Mouse (Mus musculus): ENCODE data around the gene Itgb5. TPM values are rescaled to one million over a fixed set of nuclear protein-coding genes. Genes with fewer than 3 reads are reported as not detected.

Gene Itgb5
- polyA plus RNA-seq (2012; rRNA removed) = 117 and 123 TPM in 2 replicates
- 107 and 108 TPM in 2 replicates for polyA plus RNA-seq (2014; fragmentation: Nextera tagmentation; extraction: Ambion mirVana)

- WGBS = under 1% methylated on average over 34 of the region's 43 CpGs
- H3K4me1 ChIP-seq (ENCODE audit: control insufficient read depth, insufficient read depth, low read length) = peaks cover 32% of the 10 kb centered on the region
- DNase-seq (ENCODE audit: low spot score) = peak; percentile 48
- peak within 1 kb of the TSS; percentile 86 for H3K4me3 ChIP-seq (replicated peaks; ENCODE audit: low read length)
- no peaks in the 10 kb centered on the region for H3K27me3 ChIP-seq (ENCODE audit: control insufficient read depth, insufficient read depth, low read length)
- ATAC-seq (ENCODE audit: low FRiP score, low read depth) = peak; percentile 83
- 0 out of 2 replicates have a peak, but pooled peaks have one; percentile 18 for TF ChIP-seq POLR2A (IDR thresholded peaks at IDR 0.05; ENCODE audit: borderline replicate concordance, extremely low read depth, insufficient read depth, insufficient read length)
- no peaks in the 10 kb centered on the region for H3K9me3 ChIP-seq (ENCODE audit: control insufficient read depth, low read length)
- peak within 1 kb of the TSS; percentile 91 for H3K9ac ChIP-seq (ENCODE audit: low read depth, low read length, severe bottlenecking)
- peak within 1 kb of the TSS; percentile 61 for H3K4me2 ChIP-seq (replicated peaks; ENCODE audit: low read depth, low read length, severe bottlenecking)
- no peaks in the 10 kb centered on the region for H3K36me3 ChIP-seq (ENCODE audit: control insufficient read depth, insufficient read depth, low read length)
- peak within 1 kb of the TSS; percentile 87 for H3K27ac ChIP-seq (replicated peaks; ENCODE audit: low read depth, low read length)
Observed at GRCm38 (mm10) chr16:33829301-33829831, at the start of gene Itgb5. Gene Itgb5, plus strand, starts transcription at chr16:33829665.

- WGBS = 63% methylated on average over 5 of the region's 5 CpGs
- H3K9me3 ChIP-seq (ENCODE audit: control insufficient read depth, low read length) = no peaks in the 10 kb centered on the region
- ATAC-seq (ENCODE audit: low FRiP score, low read depth) (no peak), DNase-seq (ENCODE audit: low spot score) (no peak)
- H3K36me3 ChIP-seq (ENCODE audit: control insufficient read depth, insufficient read depth, low read length) = no peaks in the 10 kb centered on the region
- no peak overlapping the region for H3K9ac ChIP-seq (ENCODE audit: low read depth, low read length, severe bottlenecking)
- no peak overlapping the region for H3K4me3 ChIP-seq (replicated peaks; ENCODE audit: low read length)
- no peak overlapping the region for H3K4me2 ChIP-seq (replicated peaks; ENCODE audit: low read depth, low read length, severe bottlenecking)
- no peak overlapping the region for H3K27ac ChIP-seq (replicated peaks; ENCODE audit: low read depth, low read length)
- no peaks in the 10 kb centered on the region for H3K27me3 ChIP-seq (ENCODE audit: control insufficient read depth, insufficient read depth, low read length)
- H3K4me1 ChIP-seq (ENCODE audit: control insufficient read depth, insufficient read depth, low read length) = no peaks in the 10 kb centered on the region
- TF ChIP-seq POLR2A (IDR thresholded peaks at IDR 0.05; ENCODE audit: borderline replicate concordance, extremely low read depth, insufficient read depth, insufficient read length) = no peak
Observed at GRCm38 (mm10) chr16:33781789-33782728, 47.4 kb upstream of the Itgb5 start.

- Histone ChIP-seq H3K4me1 (ENCODE audit: control insufficient read depth, insufficient read depth, low read length) (no peaks in the 10 kb centered on the region), H3K27me3 (ENCODE audit: control insufficient read depth, insufficient read depth, low read length) (no peaks in the 10 kb centered on the region), H3K4me3 (replicated peaks; ENCODE audit: low read length) (no peak overlapping the region), H3K36me3 (ENCODE audit: control insufficient read depth, insufficient read depth, low read length) (no peaks in the 10 kb centered on the region), H3K9me3 (ENCODE audit: control insufficient read depth, low read length) (no peaks in the 10 kb centered on the region), H3K4me2 (replicated peaks; ENCODE audit: low read depth, low read length, severe bottlenecking) (no peak overlapping the region), H3K27ac (replicated peaks; ENCODE audit: low read depth, low read length) (no peak overlapping the region), H3K9ac (ENCODE audit: low read depth, low read length, severe bottlenecking) (no peak overlapping the region)
- WGBS = 63% methylated on average over 1 of the region's 1 CpGs
- no peak for ATAC-seq (ENCODE audit: low FRiP score, low read depth)
- DNase-seq (ENCODE audit: low spot score) = no peak
- no peak for TF ChIP-seq POLR2A (IDR thresholded peaks at IDR 0.05; ENCODE audit: borderline replicate concordance, extremely low read depth, insufficient read depth, insufficient read length)
Observed at GRCm38 (mm10) chr16:33782729-33783091, 46.8 kb upstream of the Itgb5 start.

- H3K4me2 ChIP-seq (replicated peaks; ENCODE audit: low read depth, low read length, severe bottlenecking) = no peak overlapping the region
- TF ChIP-seq POLR2A (IDR thresholded peaks at IDR 0.05; ENCODE audit: borderline replicate concordance, extremely low read depth, insufficient read depth, insufficient read length) = no peak
- H3K4me3 ChIP-seq (replicated peaks; ENCODE audit: low read length) = no peak overlapping the region
- no peaks in the 10 kb centered on the region for H3K4me1 ChIP-seq (ENCODE audit: control insufficient read depth, insufficient read depth, low read length)
- H3K36me3 ChIP-seq (ENCODE audit: control insufficient read depth, insufficient read depth, low read length) = no peaks in the 10 kb centered on the region
- 91% methylated on average over 1 of the region's 1 CpGs for WGBS
- no peaks in the 10 kb centered on the region for H3K27me3 ChIP-seq (ENCODE audit: control insufficient read depth, insufficient read depth, low read length)
- DNase-seq (ENCODE audit: low spot score) (no peak), ATAC-seq (ENCODE audit: low FRiP score, low read depth) (no peak)
- no peaks in the 10 kb centered on the region for H3K9me3 ChIP-seq (ENCODE audit: control insufficient read depth, low read length)
- no peak overlapping the region for H3K27ac ChIP-seq (replicated peaks; ENCODE audit: low read depth, low read length)
- no peak overlapping the region for H3K9ac ChIP-seq (ENCODE audit: low read depth, low read length, severe bottlenecking)
Observed at GRCm38 (mm10) chr16:33784547-33784946, 44.9 kb upstream of the Itgb5 start.

GRCm38 (mm10) chr16:33785092-33785704, 44.3 kb upstream of the Itgb5 start:
- no peak overlapping the region for H3K4me3 ChIP-seq (replicated peaks; ENCODE audit: low read length)
- H3K36me3 ChIP-seq (ENCODE audit: control insufficient read depth, insufficient read depth, low read length) = no peaks in the 10 kb centered on the region
- H3K4me2 ChIP-seq (replicated peaks; ENCODE audit: low read depth, low read length, severe bottlenecking) = no peak overlapping the region
- TF ChIP-seq POLR2A (IDR thresholded peaks at IDR 0.05; ENCODE audit: borderline replicate concordance, extremely low read depth, insufficient read depth, insufficient read length) = no peak
- H3K9me3 ChIP-seq (ENCODE audit: control insufficient read depth, low read length) = no peaks in the 10 kb centered on the region
- WGBS = 58% methylated on average over 8 of the region's 8 CpGs
- DNase-seq (ENCODE audit: low spot score) = no peak
- H3K9ac ChIP-seq (ENCODE audit: low read depth, low read length, severe bottlenecking) = no peak overlapping the region
- no peak overlapping the region for H3K27ac ChIP-seq (replicated peaks; ENCODE audit: low read depth, low read length)
- no peak for ATAC-seq (ENCODE audit: low FRiP score, low read depth)
- no peaks in the 10 kb centered on the region for H3K4me1 ChIP-seq (ENCODE audit: control insufficient read depth, insufficient read depth, low read length)
- no peaks in the 10 kb centered on the region for H3K27me3 ChIP-seq (ENCODE audit: control insufficient read depth, insufficient read depth, low read length)
